Mouse (Mus musculus): ENCODE results near the gene Ddx5. TPM values are rescaled to one million over a fixed set of nuclear protein-coding genes. Genes with fewer than 3 reads are reported as not detected.

The Ddx5 gene
- total and polyA plus RNA-seq, 3 experiments = 269 to 1,169 (median 505) TPM

GRCm38 (mm10) chr11:106788026-106788774 lies 785 bp downstream of the Ddx5 start (continued):
- TF ChIP-seq BHLHE40 (IDR thresholded peaks at IDR 0.05; ENCODE audit: low read depth, low read length) (no peak), TCF12 (IDR thresholded peaks at IDR 0.05; ENCODE audit: low read depth, low read length) (peak; percentile 99), MAX (IDR thresholded peaks at IDR 0.05; ENCODE audit: low read length) (no peak), ETS1 (conservative IDR thresholded peaks at IDR 0.05; ENCODE audit: low read depth, low read length) (peak; percentile 40), ZNF384 (IDR thresholded peaks at IDR 0.05; ENCODE audit: low read depth, low read length) (peak; percentile 48; the same call in 1 of the 2 replicates), CHD2 (IDR thresholded peaks at IDR 0.05; ENCODE audit: low read length) (peak; percentile 77), USF2 (conservative IDR thresholded peaks at IDR 0.05; ENCODE audit: low read depth, low read length) (no peak), ZKSCAN1 (IDR thresholded peaks at IDR 0.05; ENCODE audit: borderline replicate concordance, low read depth, low read length) (no peak), CHD1 (IDR thresholded peaks at IDR 0.05; ENCODE audit: low read depth, low read length) (no peak; the same call in 1 of the 2 replicates)

- H3K4me3 ChIP-seq (replicated peaks in 1 of 3; ENCODE audit: low read depth in 2 of 3, low read length in 2 of 3, poor library complexity in 1 of 3) = peak overlapping the region; percentile 80 to 97 (median 80)
- H3K4me1 ChIP-seq (ENCODE audit: control insufficient read depth in 1 of 2, insufficient read depth in 2 of 2) = peaks cover 0 to 61% of the 10 kb centered on the region in 2 experiments; a peak in 2 of 4 replicates
- H3K79me2 ChIP-seq (replicated peaks; ENCODE audit: control insufficient read depth, extremely low read depth, insufficient read depth, poor library complexity, severe bottlenecking) = peaks cover 65% of the 10 kb centered on the region
- peak overlapping the region; percentile 87 for H3K27ac ChIP-seq (ENCODE audit: insufficient read depth, low read depth)
- H3K9ac ChIP-seq (ENCODE audit: insufficient read depth, low read depth) = peak overlapping the region; percentile 100
- in situ Hi-C loops (cut with MboI; ENCODE audit: low pct_ligation_motif_present, low pct_unique_long_range_greater_than_20kb, low sequenced_read_pairs) = no loop called here
- dilution Hi-C loops (cut with MboI; ENCODE audit: extremely low pct_ligation_motif_present, extremely low pct_unique_long_range_greater_than_20kb, low sequenced_read_pairs) = no loop called here
- peak overlapping the region; percentile 40 for H3K4me2 ChIP-seq (ENCODE audit: insufficient read depth, low read depth, poor library complexity, severe bottlenecking)
- peak; percentile 92 for DNase-seq (ENCODE audit: extremely low read depth)
- H3K27me3 ChIP-seq (replicated peaks) = no peaks in the 10 kb centered on the region
- peaks cover 44 to 61% of the 10 kb centered on the region in 2 experiments for H3K36me3 ChIP-seq (replicated peaks in 1 of 2; ENCODE audit: control insufficient read depth in 1 of 2, insufficient read depth in 1 of 2, low read length in 1 of 2)
- TF ChIP-seq TCF12 (IDR thresholded peaks at IDR 0.05; ENCODE audit: low read depth, low read length) (peak; percentile 87), MXI1 (IDR thresholded peaks at IDR 0.05; ENCODE audit: low read depth, low read length) (peak; percentile 41), ZC3H11A (IDR thresholded peaks at IDR 0.05; ENCODE audit: low read depth, low read length) (no peak), JUND (conservative IDR thresholded peaks at IDR 0.05; ENCODE audit: low read depth, low read length) (no peak), MEF2A (IDR thresholded peaks at IDR 0.05; ENCODE audit: borderline replicate concordance, low read depth, low read length) (no peak; the same call in 1 of the 2 replicates), MYC (IDR thresholded peaks at IDR 0.05; ENCODE audit: low read depth, low read length) (peak; percentile 64; the same call in 1 of the 2 replicates), ZNF384 (IDR thresholded peaks at IDR 0.05; ENCODE audit: low read depth, low read length) (no peak), KAT2A (IDR thresholded peaks at IDR 0.05; ENCODE audit: insufficient replicate concordance, low read length) (no peak), GABPA (IDR thresholded peaks at IDR 0.05; ENCODE audit: insufficient replicate concordance, low read depth, low read length) (no peak), RAD21 (IDR thresholded peaks at IDR 0.05; ENCODE audit: low read depth, low read length) (no peak), TBP (conservative IDR thresholded peaks at IDR 0.05; ENCODE audit: low read depth, low read length) (peak; percentile 81), POLR2AphosphoS2 (IDR thresholded peaks at IDR 0.05; ENCODE audit: low read depth, low read length) (peak; percentile 66; the same call in 1 of the 2 replicates), NRF1 (IDR thresholded peaks at IDR 0.05; ENCODE audit: low read depth, low read length) (peak; percentile 76), E2F4 (IDR thresholded peaks at IDR 0.05; ENCODE audit: insufficient replicate concordance, low read depth, low read length) (no peak), POLR2A (IDR thresholded peaks at IDR 0.05; ENCODE audit: low read depth, low read length) (peak; percentile 61), ELF1 (IDR thresholded peaks at IDR 0.05; ENCODE audit: low read depth, low read length) (peak; percentile 82), ETS1 (conservative IDR thresholded peaks at IDR 0.05; ENCODE audit: low read depth, low read length) (no peak), PAX5 (IDR thresholded peaks at IDR 0.05; ENCODE audit: low read length) (no peak), SMC3 (IDR thresholded peaks at IDR 0.05; ENCODE audit: low read depth, low read length) (no peak), CTCF (conservative IDR thresholded peaks at IDR 0.05 in 1 of 2, IDR thresholded peaks at IDR 0.05 in 1 of 2; ENCODE audit: low read depth in 2 of 2, low read length in 2 of 2) (no peak), UBTF (IDR thresholded peaks at IDR 0.05; ENCODE audit: low read depth, low read length) (no peak), HCFC1 (IDR thresholded peaks at IDR 0.05; ENCODE audit: low read depth, low read length) (peak; percentile 66; the same call in 1 of the 2 replicates), IRF4 (IDR thresholded peaks at IDR 0.05; ENCODE audit: low read depth, low read length) (no peak; the same call in 1 of the 2 replicates), ZMIZ1 (IDR thresholded peaks at IDR 0.05; ENCODE audit: low read depth, low read length) (0 out of 2 replicates have a peak, but pooled peaks have one; percentile 6), EP300 (IDR thresholded peaks at IDR 0.05; ENCODE audit: low read length) (no peak), USF1 (IDR thresholded peaks at IDR 0.05; ENCODE audit: low read depth, low read length) (no peak)
- no peaks in the 10 kb centered on the region for H3K9me3 ChIP-seq (replicated peaks; ENCODE audit: low read length)
Measured at GRCm38 (mm10) chr11:106787131-106788025, 1.6 kb downstream of the Ddx5 start.
